Mouse (Mus musculus) naive thymus-derived CD4-positive, alpha-beta T cell, adult 5 months (primary cell): ENCODE results near the gene Samt1. TPM values are rescaled to one million over a fixed set of nuclear protein-coding genes. Genes with fewer than 3 reads are reported as not detected.

Experiments used
- polyA plus RNA-seq: library from polyadenylated mRNA; unstranded; fragments of 100-300 nt; shearing (Covaris generic); gene quantifications from one replicate; pipeline ENCODE4 v1.2.1, GENCODE M21; 2017

The Samt1 gene
- not detected for polyA plus RNA-seq

DNA sequence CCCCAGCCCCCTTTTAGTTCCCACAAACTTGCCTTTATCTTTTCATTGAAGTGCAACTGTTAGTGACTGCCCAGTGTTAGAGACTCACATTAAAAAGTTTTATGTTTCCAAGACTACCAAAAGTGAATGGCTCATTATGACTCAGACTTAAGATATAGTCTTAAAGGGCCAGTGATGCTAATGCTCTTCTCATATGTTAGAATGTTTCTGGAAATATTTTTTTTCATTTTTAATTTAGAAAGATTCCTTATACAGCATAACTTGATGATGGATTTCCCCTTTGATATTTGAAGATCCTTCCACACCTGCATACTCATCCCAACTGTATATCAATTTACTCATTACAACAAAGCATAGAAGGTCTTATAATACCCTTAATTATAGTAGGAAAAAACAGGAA is at the start of gene Samt1:
Gene Samt1, minus strand, starts transcription at position 101 of the 400 bp plus-strand sequence.

GRCm38 (mm10) chrX:154054939-154055338 is 42.5 kb upstream of the Samt1 start, which contains the start of gene Gm10057:
Gene Gm10057 (minus strand): TSS chrX:154055039.

DNA sequence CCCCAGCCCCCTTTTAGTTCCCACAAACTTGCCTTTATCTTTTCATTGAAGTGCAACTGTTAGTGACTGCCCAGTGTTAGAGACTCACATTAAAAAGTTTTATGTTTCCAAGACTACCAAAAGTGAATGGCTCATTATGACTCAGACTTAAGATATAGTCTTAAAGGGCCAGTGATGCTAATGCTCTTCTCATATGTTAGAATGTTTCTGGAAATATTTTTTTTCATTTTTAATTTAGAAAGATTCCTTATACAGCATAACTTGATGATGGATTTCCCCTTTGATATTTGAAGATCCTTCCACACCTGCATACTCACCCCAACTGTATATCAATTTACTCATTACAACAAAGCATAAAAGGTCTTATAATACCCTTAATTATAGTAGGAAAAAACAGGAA is 21.3 kb upstream of the Samt1 start, which contains the start of gene 4921511M17Rik:
Gene 4921511M17Rik, minus strand, starts transcription at position 101 of the 400 bp plus-strand sequence.

Other genes starting within 250 kb of the Samt1 start
- gene Spin2c, start 180.4 kb downstream of the Samt1 start, polyA plus RNA-seq = 2.1 TPM
- gene 4921511M17Rik, start 21.2 kb upstream of the Samt1 start, polyA plus RNA-seq = not detected
- gene Gm10057, start 42.4 kb upstream of the Samt1 start, polyA plus RNA-seq = not detected
- not detected for gene Gm15140, start 108.0 kb upstream of the Samt1 start, polyA plus RNA-seq